Mouse (Mus musculus): Measurements from ENCODE around the gene Tmem262. TPM values are rescaled to one million over a fixed set of nuclear protein-coding genes. Genes with fewer than 3 reads are reported as not detected.

The Tmem262 gene
- polyA plus RNA-seq (2015; fragmentation: Nextera tagmentation; extraction: Ambion mirVana), result not detected in 2 replicates

GRCm38 (mm10) chr19:6079983-6080480 is at the start of gene Tmem262:
Gene Tmem262 (plus strand): TSS chr19:6080033.
- H3K4me3 ChIP-seq (ENCODE audit: low read depth, low read length), result no peak within 1 kb of the TSS
- H3K9ac ChIP-seq (ENCODE audit: low read length), result no peak within 1 kb of the TSS
- no peak within 1 kb of the TSS for H3K27ac ChIP-seq (replicated peaks)
- peaks cover 5% of the 10 kb centered on the region for H3K4me1 ChIP-seq (replicated peaks; ENCODE audit: control insufficient read depth, insufficient read depth)
- no peaks in the 10 kb centered on the region for H3K27me3 ChIP-seq (ENCODE audit: control insufficient read depth, insufficient read depth, low read length)
- WGBS, result 91% methylated on average over 12 of the region's 12 CpGs
- DNase-seq (ENCODE audit: low spot score) (no peak), ATAC-seq (ENCODE audit: low FRiP score, low TSS enrichment) (no peak)
- H3K4me2 ChIP-seq (replicated peaks; ENCODE audit: low read depth), result no peak within 1 kb of the TSS
- no peak for TF ChIP-seq EP300 (optimal IDR thresholded peaks at IDR 0.05)
- TF ChIP-seq CTCF (IDR thresholded peaks at IDR 0.05; ENCODE audit: low read depth), result no peak
- no peaks in the 10 kb centered on the region for H3K9me3 ChIP-seq (ENCODE audit: control insufficient read depth, low read length)
- peaks cover 8% of the 10 kb centered on the region; the same call in 1 of the 2 replicates for H3K36me3 ChIP-seq (ENCODE audit: control insufficient read depth, insufficient read depth, low read length)

DNA sequence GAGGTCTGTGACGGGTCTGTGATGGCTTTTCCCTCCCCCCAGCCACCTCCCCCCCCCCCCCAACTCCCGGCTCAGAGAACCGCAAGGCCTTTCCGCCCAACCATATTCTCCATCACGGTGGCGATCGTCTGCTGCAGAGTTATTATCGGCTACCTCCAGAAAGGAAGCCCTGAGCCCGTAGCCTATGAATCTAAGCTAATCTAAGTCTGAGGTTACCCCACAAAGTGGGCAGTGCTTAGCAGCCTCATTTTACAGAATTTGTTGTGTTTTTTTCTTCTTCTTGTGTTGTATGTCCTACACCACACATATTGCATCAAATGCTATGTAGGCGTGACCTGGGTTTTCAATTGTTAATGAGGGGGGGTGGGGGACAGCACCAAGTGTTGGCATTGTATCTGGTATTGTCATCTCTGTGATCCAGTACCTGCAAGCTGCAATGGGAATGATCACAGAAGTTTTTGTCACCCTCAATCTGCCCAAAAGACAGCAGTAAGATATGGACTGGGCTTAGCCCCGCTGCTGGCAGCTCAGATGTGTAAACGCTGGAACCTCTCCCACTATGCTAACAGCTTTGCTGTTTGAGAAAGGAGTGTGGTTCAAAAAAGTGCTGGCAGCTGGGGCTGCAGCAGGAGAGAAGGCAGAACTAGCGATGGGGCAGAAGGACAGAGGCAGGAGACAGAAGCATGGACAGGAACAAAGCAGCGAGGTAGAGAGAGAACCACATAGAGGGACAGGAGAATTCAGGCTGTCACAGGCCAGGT is 49.1 kb upstream of the Tmem262 start:
- no peaks in the 10 kb centered on the region for H3K9me3 ChIP-seq (ENCODE audit: control insufficient read depth, low read length)
- H3K9ac ChIP-seq (ENCODE audit: low read length), result no peak overlapping the region
- DNase-seq (ENCODE audit: low spot score), result peak; percentile 41
- H3K27me3 ChIP-seq (ENCODE audit: control insufficient read depth, insufficient read depth, low read length), result no peaks in the 10 kb centered on the region
- no peaks in the 10 kb centered on the region for H3K36me3 ChIP-seq (ENCODE audit: control insufficient read depth, insufficient read depth, low read length)
- WGBS, result 58% methylated on average over 14 of the region's 14 CpGs
- no peak overlapping the region for H3K4me2 ChIP-seq (replicated peaks; ENCODE audit: low read depth)
- H3K4me1 ChIP-seq (replicated peaks; ENCODE audit: control insufficient read depth, insufficient read depth), result no peaks in the 10 kb centered on the region
- no peak overlapping the region for H3K4me3 ChIP-seq (ENCODE audit: low read depth, low read length)
- TF ChIP-seq CTCF (IDR thresholded peaks at IDR 0.05; ENCODE audit: low read depth) (no peak), EP300 (optimal IDR thresholded peaks at IDR 0.05) (no peak)
- peak; percentile 40; the same call in 1 of the 2 replicates for ATAC-seq (ENCODE audit: low FRiP score, low TSS enrichment)
- no peak overlapping the region for H3K27ac ChIP-seq (replicated peaks)

GRCm38 (mm10) chr19:6035966-6036585 is 43.8 kb upstream of the Tmem262 start:
- no peak overlapping the region for H3K4me2 ChIP-seq (replicated peaks; ENCODE audit: low read depth)
- DNase-seq (ENCODE audit: low spot score) (no peak), ATAC-seq (ENCODE audit: low FRiP score, low TSS enrichment) (0 out of 2 replicates have a peak, but pooled peaks have one; percentile 24)
- WGBS, result 61% methylated on average over 9 of the region's 9 CpGs
- no peaks in the 10 kb centered on the region for H3K9me3 ChIP-seq (ENCODE audit: control insufficient read depth, low read length)
- H3K27me3 ChIP-seq (ENCODE audit: control insufficient read depth, insufficient read depth, low read length), result no peaks in the 10 kb centered on the region
- H3K36me3 ChIP-seq (ENCODE audit: control insufficient read depth, insufficient read depth, low read length), result no peaks in the 10 kb centered on the region
- TF ChIP-seq EP300 (optimal IDR thresholded peaks at IDR 0.05) (no peak), CTCF (IDR thresholded peaks at IDR 0.05; ENCODE audit: low read depth) (no peak)
- no peak overlapping the region for H3K27ac ChIP-seq (replicated peaks)
- H3K9ac ChIP-seq (ENCODE audit: low read length), result no peak overlapping the region
- no peak overlapping the region for H3K4me3 ChIP-seq (ENCODE audit: low read depth, low read length)
- no peaks in the 10 kb centered on the region for H3K4me1 ChIP-seq (replicated peaks; ENCODE audit: control insufficient read depth, insufficient read depth)

- no peak for ATAC-seq (ENCODE audit: low FRiP score, low TSS enrichment)
- Histone ChIP-seq H3K4me1 (replicated peaks; ENCODE audit: control insufficient read depth, insufficient read depth) (no peaks in the 10 kb centered on the region), H3K27ac (replicated peaks) (no peak overlapping the region), H3K27me3 (ENCODE audit: control insufficient read depth, insufficient read depth, low read length) (no peaks in the 10 kb centered on the region), H3K4me3 (ENCODE audit: low read depth, low read length) (no peak overlapping the region), H3K4me2 (replicated peaks; ENCODE audit: low read depth) (no peak overlapping the region), H3K9me3 (ENCODE audit: control insufficient read depth, low read length) (no peaks in the 10 kb centered on the region), H3K36me3 (ENCODE audit: control insufficient read depth, insufficient read depth, low read length) (no peaks in the 10 kb centered on the region), H3K9ac (ENCODE audit: low read length) (no peak overlapping the region)
- TF ChIP-seq CTCF (IDR thresholded peaks at IDR 0.05; ENCODE audit: low read depth) (no peak), EP300 (optimal IDR thresholded peaks at IDR 0.05) (no peak)
- DNase-seq (ENCODE audit: low spot score), result no peak
These were observed 42.1 kb upstream of the Tmem262 start for GRCm38 (mm10) chr19:6037695-6038094.

DNA sequence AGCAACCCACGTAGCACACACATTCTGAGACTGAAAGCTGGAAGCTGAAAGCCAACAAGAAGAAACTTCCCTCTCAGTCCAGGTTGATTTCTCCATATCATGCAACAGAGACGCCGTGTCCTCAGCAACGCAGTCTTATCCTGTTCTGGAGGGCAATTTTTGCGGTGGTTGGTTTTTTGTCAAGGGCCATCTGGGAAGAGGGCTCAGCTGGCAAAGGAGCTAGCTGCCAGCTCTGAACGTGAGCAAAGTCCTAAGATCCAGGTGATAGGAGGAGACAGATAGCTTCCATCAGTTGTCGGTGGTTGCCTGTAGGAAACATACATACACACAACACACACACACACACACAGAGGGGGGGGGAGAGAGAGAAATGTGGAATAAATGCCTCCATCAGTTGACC is 41.5 kb upstream of the Tmem262 start:
- TF ChIP-seq EP300 (optimal IDR thresholded peaks at IDR 0.05) (no peak), CTCF (IDR thresholded peaks at IDR 0.05; ENCODE audit: low read depth) (no peak)
- H3K4me1 ChIP-seq (replicated peaks; ENCODE audit: control insufficient read depth, insufficient read depth), result no peaks in the 10 kb centered on the region
- H3K36me3 ChIP-seq (ENCODE audit: control insufficient read depth, insufficient read depth, low read length), result no peaks in the 10 kb centered on the region
- H3K4me2 ChIP-seq (replicated peaks; ENCODE audit: low read depth), result no peak overlapping the region
- no peaks in the 10 kb centered on the region for H3K9me3 ChIP-seq (ENCODE audit: control insufficient read depth, low read length)
- H3K27me3 ChIP-seq (ENCODE audit: control insufficient read depth, insufficient read depth, low read length), result no peaks in the 10 kb centered on the region
- no peak overlapping the region for H3K9ac ChIP-seq (ENCODE audit: low read length)
- WGBS, result 78% methylated on average over 7 of the region's 7 CpGs
- no peak overlapping the region for H3K27ac ChIP-seq (replicated peaks)
- ATAC-seq (ENCODE audit: low FRiP score, low TSS enrichment), result no peak
- no peak for DNase-seq (ENCODE audit: low spot score)
- no peak overlapping the region for H3K4me3 ChIP-seq (ENCODE audit: low read depth, low read length)

DNA sequence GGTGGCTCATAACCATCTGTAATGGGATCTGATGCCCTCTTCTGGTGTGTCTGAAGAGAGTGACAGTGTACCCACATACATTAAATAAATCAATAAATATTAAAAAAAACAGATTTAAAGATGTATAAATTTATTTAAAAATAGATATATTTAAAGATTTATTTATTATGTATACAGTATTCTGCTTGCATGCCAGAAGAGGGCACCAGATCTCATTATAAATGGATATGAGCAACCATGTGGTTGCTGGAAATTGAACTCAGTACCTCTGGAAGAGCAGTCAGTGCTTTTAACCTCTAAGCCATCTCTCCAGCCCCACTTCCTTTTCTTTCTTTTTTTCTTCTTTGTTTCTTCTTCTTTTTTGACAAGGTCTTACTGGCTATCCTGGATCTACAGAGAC is 39.8 kb upstream of the Tmem262 start:
- no peak overlapping the region for H3K9ac ChIP-seq (ENCODE audit: low read length)
- H3K36me3 ChIP-seq (ENCODE audit: control insufficient read depth, insufficient read depth, low read length), result no peaks in the 10 kb centered on the region
- no peak overlapping the region for H3K4me3 ChIP-seq (ENCODE audit: low read depth, low read length)
- ATAC-seq (ENCODE audit: low FRiP score, low TSS enrichment) (no peak), DNase-seq (ENCODE audit: low spot score) (no peak)
- H3K9me3 ChIP-seq (ENCODE audit: control insufficient read depth, low read length), result no peaks in the 10 kb centered on the region
- no peak overlapping the region for H3K4me2 ChIP-seq (replicated peaks; ENCODE audit: low read depth)
- no peaks in the 10 kb centered on the region for H3K27me3 ChIP-seq (ENCODE audit: control insufficient read depth, insufficient read depth, low read length)
- H3K4me1 ChIP-seq (replicated peaks; ENCODE audit: control insufficient read depth, insufficient read depth), result no peaks in the 10 kb centered on the region
- H3K27ac ChIP-seq (replicated peaks), result no peak overlapping the region
- TF ChIP-seq EP300 (optimal IDR thresholded peaks at IDR 0.05), result no peak
- TF ChIP-seq CTCF (IDR thresholded peaks at IDR 0.05; ENCODE audit: low read depth), result peak; percentile 35

Measured in stomach, postnatal 0 days (tissue).